Comparison of ENCODE assay signal across 35 mouse cellular contexts in genomic region chr1:184605666-184606065, GRCm38 (mm10).
"Had no signal": no experiment of that assay in that cellular context is flagged by ENCODE, and none has a peak within 500 bp of the region (broad histone marks: within the 10 kb centered on the region; RNA-seq: fewer than 3 reads in every experiment).

No protein-coding gene starts in this region.

- H3K36me3 ChIP-seq: heart, embryonic 10.5 days; heart, embryonic 12.5 days; heart, embryonic 13.5 days; heart, embryonic 15.5 days; hindbrain, embryonic 10.5 days; hindbrain, embryonic 12.5 days; hindbrain, embryonic 13.5 days; hindbrain, embryonic 15.5 days; intestine, embryonic 15.5 days; kidney, embryonic 15.5 days had no signal

- H3K27me3 ChIP-seq: hindbrain, embryonic 12.5 days; hindbrain, embryonic 13.5 days; hindbrain, embryonic 15.5 days; intestine, embryonic 15.5 days; kidney, embryonic 15.5 days had no signal

- H3K4me1 ChIP-seq: hindbrain, embryonic 10.5 days; hindbrain, embryonic 13.5 days; hindbrain, embryonic 15.5 days; intestine, embryonic 15.5 days; kidney, embryonic 15.5 days had no signal

- DNase-seq: heart, postnatal 10 days; heart, postnatal 14 days; heart, postnatal 36 days; heart, postnatal 4 days; kidney, adult 11 months; kidney, adult 18-20 months; kidney, adult 2 months; kidney, adult 8-10 months; kidney, adult 9 months; kidney, postnatal 10 days; kidney, postnatal 14 days; kidney, postnatal 25 days; kidney, postnatal 36 days; kidney, postnatal 4 days; layer of hippocampus, adult 9-11 months; layer of hippocampus, postnatal 36 days had no signal

- H3K4me3 ChIP-seq: heart, embryonic 10.5 days; heart, embryonic 12.5 days; heart, embryonic 13.5 days; heart, embryonic 15.5 days; hindbrain, embryonic 10.5 days; hindbrain, embryonic 12.5 days; hindbrain, embryonic 13.5 days; hindbrain, embryonic 15.5 days; intestine, embryonic 15.5 days; kidney, embryonic 15.5 days; layer of hippocampus, adult 2 months had no signal

- H3K9me3 ChIP-seq: heart, embryonic 10.5 days; heart, embryonic 12.5 days; heart, embryonic 13.5 days; heart, embryonic 15.5 days; hindbrain, embryonic 10.5 days; hindbrain, embryonic 12.5 days; hindbrain, embryonic 13.5 days; hindbrain, embryonic 15.5 days; intestine, embryonic 15.5 days; kidney, embryonic 15.5 days had no signal

- H3K4me2 ChIP-seq: heart, embryonic 11.5 days; heart, embryonic 12.5 days; heart, embryonic 15.5 days; hindbrain, embryonic 12.5 days; hindbrain, embryonic 13.5 days; hindbrain, embryonic 14.5 days; hindbrain, embryonic 15.5 days; intestine, embryonic 15.5 days; kidney, embryonic 15.5 days had no signal

- ATAC-seq: hindbrain, embryonic 16.5 days; hindbrain, postnatal 0 days; inflammation-experienced regulatory T-cells, adult 6 months; intestine, embryonic 15.5 days; intestine, embryonic 16.5 days; intestine, postnatal 0 days had no signal

- H3K27ac ChIP-seq: heart, embryonic 10.5 days; heart, embryonic 13.5 days; heart, embryonic 15.5 days; hindbrain, embryonic 10.5 days; hindbrain, embryonic 12.5 days; hindbrain, embryonic 13.5 days; hindbrain, embryonic 14.5 days; hindbrain, embryonic 15.5 days; hindbrain, postnatal 0 days; intestine, embryonic 15.5 days; kidney, embryonic 15.5 days; kidney, postnatal 0 days; layer of hippocampus, adult 2 months had no signal

- H3K9ac ChIP-seq: heart, embryonic 12.5 days; heart, embryonic 13.5 days; heart, embryonic 15.5 days; hindbrain, embryonic 12.5 days; hindbrain, embryonic 13.5 days; hindbrain, embryonic 14.5 days; hindbrain, embryonic 15.5 days; intestine, embryonic 15.5 days; kidney, embryonic 15.5 days had no signal
